Mouse (Mus musculus): ENCODE results near the gene Magi1. TPM values are rescaled to one million over a fixed set of nuclear protein-coding genes. Genes with fewer than 3 reads are reported as not detected.

Magi1 gene
- polyA plus RNA-seq, 1 experiment, result 1.3 TPM

- TF ChIP-seq CTCF (IDR thresholded peaks at IDR 0.05; ENCODE audit: control insufficient read depth, insufficient read depth, low read length), result no peak
- no peak for TF ChIP-seq POLR2A (IDR thresholded peaks at IDR 0.05; ENCODE audit: borderline replicate concordance, control insufficient read depth, low read depth, low read length)
- WGBS, result 81% methylated on average over 2 of the region's 2 CpGs
- Histone ChIP-seq H3K4me3 (replicated peaks; ENCODE audit: control insufficient read depth, low read depth, low read length) (no peak overlapping the region), H3K27ac (ENCODE audit: control insufficient read depth, insufficient read depth, low read depth, low read length, poor library complexity) (no peak overlapping the region), H3K4me1 (ENCODE audit: control insufficient read depth, insufficient read depth, low read length) (no peaks in the 10 kb centered on the region)
These were observed 141.2 kb downstream of the Magi1 start for GRCm38 (mm10) chr6:94142493-94142892.

GRCm38 (mm10) chr6:94141496-94141895, 142.2 kb downstream of the Magi1 start:
- TF ChIP-seq CTCF (IDR thresholded peaks at IDR 0.05; ENCODE audit: control insufficient read depth, insufficient read depth, low read length) (no peak), POLR2A (IDR thresholded peaks at IDR 0.05; ENCODE audit: borderline replicate concordance, control insufficient read depth, low read depth, low read length) (no peak)
- no peak overlapping the region for H3K27ac ChIP-seq (ENCODE audit: control insufficient read depth, insufficient read depth, low read depth, low read length, poor library complexity)
- H3K4me3 ChIP-seq (replicated peaks; ENCODE audit: control insufficient read depth, low read depth, low read length), result no peak overlapping the region
- no peaks in the 10 kb centered on the region for H3K4me1 ChIP-seq (ENCODE audit: control insufficient read depth, insufficient read depth, low read length)
- whole genome bisulfite sequencing, result 46% methylated on average over 2 of the region's 2 CpGs

GRCm38 (mm10) chr6:94139952-94140414, 143.7 kb downstream of the Magi1 start:
- WGBS, result 79% methylated on average over 3 of the region's 3 CpGs
- H3K4me3 ChIP-seq (replicated peaks; ENCODE audit: control insufficient read depth, low read depth, low read length), result no peak overlapping the region
- H3K27ac ChIP-seq (ENCODE audit: control insufficient read depth, insufficient read depth, low read depth, low read length, poor library complexity), result no peak overlapping the region
- no peak for TF ChIP-seq CTCF (IDR thresholded peaks at IDR 0.05; ENCODE audit: control insufficient read depth, insufficient read depth, low read length)
- TF ChIP-seq POLR2A (IDR thresholded peaks at IDR 0.05; ENCODE audit: borderline replicate concordance, control insufficient read depth, low read depth, low read length), result no peak
- H3K4me1 ChIP-seq (ENCODE audit: control insufficient read depth, insufficient read depth, low read length), result no peaks in the 10 kb centered on the region

GRCm38 (mm10) chr6:94136693-94137092, 147.0 kb downstream of the Magi1 start:
- 80% methylated on average over 3 of the region's 3 CpGs for WGBS
- TF ChIP-seq POLR2A (IDR thresholded peaks at IDR 0.05; ENCODE audit: borderline replicate concordance, control insufficient read depth, low read depth, low read length), result no peak
- no peak for TF ChIP-seq CTCF (IDR thresholded peaks at IDR 0.05; ENCODE audit: control insufficient read depth, insufficient read depth, low read length)
- H3K4me3 ChIP-seq (replicated peaks; ENCODE audit: control insufficient read depth, low read depth, low read length), result no peak overlapping the region
- H3K27ac ChIP-seq (ENCODE audit: control insufficient read depth, insufficient read depth, low read depth, low read length, poor library complexity), result no peak overlapping the region
- no peaks in the 10 kb centered on the region for H3K4me1 ChIP-seq (ENCODE audit: control insufficient read depth, insufficient read depth, low read length)

GRCm38 (mm10) chr6:94134159-94134558, 149.6 kb downstream of the Magi1 start:
- Histone ChIP-seq H3K27ac (ENCODE audit: control insufficient read depth, insufficient read depth, low read depth, low read length, poor library complexity) (no peak overlapping the region), H3K4me3 (replicated peaks; ENCODE audit: control insufficient read depth, low read depth, low read length) (no peak overlapping the region), H3K4me1 (ENCODE audit: control insufficient read depth, insufficient read depth, low read length) (no peaks in the 10 kb centered on the region)
- WGBS, result 73% methylated on average over 5 of the region's 5 CpGs
- TF ChIP-seq POLR2A (IDR thresholded peaks at IDR 0.05; ENCODE audit: borderline replicate concordance, control insufficient read depth, low read depth, low read length), result no peak
- TF ChIP-seq CTCF (IDR thresholded peaks at IDR 0.05; ENCODE audit: control insufficient read depth, insufficient read depth, low read length), result no peak

GRCm38 (mm10) chr6:94131999-94132398, 151.7 kb downstream of the Magi1 start:
- H3K27ac ChIP-seq (ENCODE audit: control insufficient read depth, insufficient read depth, low read depth, low read length, poor library complexity), result no peak overlapping the region
- no peak overlapping the region for H3K4me3 ChIP-seq (replicated peaks; ENCODE audit: control insufficient read depth, low read depth, low read length)
- 76% methylated on average over 4 of the region's 4 CpGs for WGBS
- no peaks in the 10 kb centered on the region for H3K4me1 ChIP-seq (ENCODE audit: control insufficient read depth, insufficient read depth, low read length)
- TF ChIP-seq CTCF (IDR thresholded peaks at IDR 0.05; ENCODE audit: control insufficient read depth, insufficient read depth, low read length), result no peak
- no peak for TF ChIP-seq POLR2A (IDR thresholded peaks at IDR 0.05; ENCODE audit: borderline replicate concordance, control insufficient read depth, low read depth, low read length)

GRCm38 (mm10) chr6:94130389-94130788, 153.3 kb downstream of the Magi1 start:
- no peak for TF ChIP-seq CTCF (IDR thresholded peaks at IDR 0.05; ENCODE audit: control insufficient read depth, insufficient read depth, low read length)
- no peak for TF ChIP-seq POLR2A (IDR thresholded peaks at IDR 0.05; ENCODE audit: borderline replicate concordance, control insufficient read depth, low read depth, low read length)
- 58% methylated on average over 5 of the region's 5 CpGs for WGBS
- no peaks in the 10 kb centered on the region for H3K4me1 ChIP-seq (ENCODE audit: control insufficient read depth, insufficient read depth, low read length)
- H3K27ac ChIP-seq (ENCODE audit: control insufficient read depth, insufficient read depth, low read depth, low read length, poor library complexity), result no peak overlapping the region
- H3K4me3 ChIP-seq (replicated peaks; ENCODE audit: control insufficient read depth, low read depth, low read length), result no peak overlapping the region

- no peak overlapping the region for H3K27ac ChIP-seq (ENCODE audit: control insufficient read depth, insufficient read depth, low read depth, low read length, poor library complexity)
- no peak for TF ChIP-seq POLR2A (IDR thresholded peaks at IDR 0.05; ENCODE audit: borderline replicate concordance, control insufficient read depth, low read depth, low read length)
- no peak for TF ChIP-seq CTCF (IDR thresholded peaks at IDR 0.05; ENCODE audit: control insufficient read depth, insufficient read depth, low read length)
- H3K4me1 ChIP-seq (ENCODE audit: control insufficient read depth, insufficient read depth, low read length), result no peaks in the 10 kb centered on the region
- 21% methylated on average over 4 of the region's 4 CpGs for WGBS
- H3K4me3 ChIP-seq (replicated peaks; ENCODE audit: control insufficient read depth, low read depth, low read length), result no peak overlapping the region
These were observed 157.0 kb downstream of the Magi1 start for GRCm38 (mm10) chr6:94126763-94127162.

GRCm38 (mm10) chr6:94125144-94125543, 158.6 kb downstream of the Magi1 start:
- 74% methylated on average over 6 of the region's 6 CpGs for WGBS
- Histone ChIP-seq H3K4me1 (ENCODE audit: control insufficient read depth, insufficient read depth, low read length) (no peaks in the 10 kb centered on the region), H3K27ac (ENCODE audit: control insufficient read depth, insufficient read depth, low read depth, low read length, poor library complexity) (no peak overlapping the region), H3K4me3 (replicated peaks; ENCODE audit: control insufficient read depth, low read depth, low read length) (no peak overlapping the region)
- no peak for TF ChIP-seq POLR2A (IDR thresholded peaks at IDR 0.05; ENCODE audit: borderline replicate concordance, control insufficient read depth, low read depth, low read length)

Data from bone marrow, adult 2 months (tissue).